Mouse (Mus musculus) gastrocnemius, postnatal 14 days (tissue): ENCODE results near the gene Mxra7. TPM values are rescaled to one million over a fixed set of nuclear protein-coding genes. Genes with fewer than 3 reads are reported as not detected.

Experiments
- DNase-seq: peaks from one replicate; pipeline ENCODE4 v3.0.0; 2021; ENCODE audit warnings: mixed read lengths
- intact Hi-C: fragments of 180-260 bp; cut with DNase I; formaldehyde crosslinking; loops from one replicate; pipeline ENCODE4 v1.15.1; 2025; ENCODE audit warnings: low total_unique reads
- total RNA-seq, 2 experiments: library from RNA; stranded (reverse); gene quantifications; 2 replicates each; pipeline ENCODE4 v1.2.3; 2021

Gene Mxra7
- total RNA-seq, 2 experiments from 2014 or later, result 23.1 to 29.6 TPM

- intact Hi-C loops, result loop anchor here (5.0 kb wide), 1 partner anchor 149 kb away; no protein-coding TSS in a partner anchor
- peak; percentile 52 for DNase-seq
Observed at GRCm38 (mm10) chr11:116806136-116807071, 21.4 kb downstream of the Mxra7 start.

- no peak for DNase-seq
- intact Hi-C loops, result no loop called here
Observed at GRCm38 (mm10) chr11:116802709-116803108, 25.1 kb downstream of the Mxra7 start.

- DNase-seq, result no peak
- intact Hi-C loops, result no loop called here
Observed at GRCm38 (mm10) chr11:116801106-116801505, 26.7 kb downstream of the Mxra7 start.

DNA sequence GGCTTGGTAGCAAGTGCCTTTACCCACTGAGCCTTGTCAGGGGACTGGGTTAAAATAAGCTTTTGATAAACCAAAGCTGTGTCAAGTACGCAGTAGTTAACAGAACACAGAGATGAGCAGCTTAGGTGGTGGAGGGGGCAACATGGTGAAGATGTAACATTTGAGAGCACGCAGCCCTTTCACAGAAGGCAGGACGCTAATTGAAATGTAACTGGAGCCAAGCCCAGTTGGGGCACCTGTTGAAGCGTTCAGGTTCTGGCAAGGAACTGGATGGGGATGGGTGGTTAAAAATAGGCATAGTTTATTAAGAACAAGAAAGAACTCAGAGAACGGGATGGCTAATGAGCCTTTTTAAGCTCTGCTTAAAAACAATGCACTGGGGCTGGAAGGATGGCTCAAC, 28.5 kb downstream of the Mxra7 start:
- intact Hi-C loops, result no loop called here
- DNase-seq, result peak; percentile 16

- DNase-seq, result no peak
- intact Hi-C loops, result no loop called here
Observed at GRCm38 (mm10) chr11:116784221-116784620, 43.6 kb downstream of the Mxra7 start.

- no peak for DNase-seq
- intact Hi-C loops, result no loop called here
Observed at GRCm38 (mm10) chr11:116782737-116783145, 45.1 kb downstream of the Mxra7 start.

GRCm38 (mm10) chr11:116775407-116775806, 52.4 kb downstream of the Mxra7 start, which contains the start of gene St6galnac1:
Gene St6galnac1, minus strand, starts transcription at chr11:116775507.
- intact Hi-C loops, result loop anchor here (2.0 kb wide), 1 partner anchor 29 kb away; no protein-coding TSS in a partner anchor
- DNase-seq, result no peak

- DNase-seq, result no peak
- intact Hi-C loops, result no loop called here
Observed at GRCm38 (mm10) chr11:116773205-116773604, 54.6 kb downstream of the Mxra7 start.

DNA sequence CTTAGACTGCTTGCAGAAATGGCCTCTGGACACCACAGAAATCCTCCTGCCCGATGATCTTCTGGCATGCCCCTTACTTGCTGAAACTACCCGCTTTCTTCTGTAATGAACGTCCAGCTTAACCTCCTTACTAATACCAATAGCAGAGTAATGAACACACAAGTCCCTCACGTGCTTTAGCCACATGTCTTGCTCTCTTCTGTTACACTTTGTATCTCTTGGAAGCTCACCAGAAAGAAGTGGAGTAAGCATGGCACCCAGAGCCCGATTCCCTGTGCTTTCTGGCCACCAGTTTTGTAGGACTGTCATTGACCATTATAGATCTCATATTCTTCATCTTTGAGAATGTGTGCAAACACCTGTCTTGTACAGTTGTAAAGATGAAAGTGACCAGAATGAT, 58.0 kb downstream of the Mxra7 start:
- no peak for DNase-seq
- intact Hi-C loops, result no loop called here

- no peak for DNase-seq
Observed at GRCm38 (mm10) chr11:116764946-116765345, 62.9 kb downstream of the Mxra7 start.

DNA sequence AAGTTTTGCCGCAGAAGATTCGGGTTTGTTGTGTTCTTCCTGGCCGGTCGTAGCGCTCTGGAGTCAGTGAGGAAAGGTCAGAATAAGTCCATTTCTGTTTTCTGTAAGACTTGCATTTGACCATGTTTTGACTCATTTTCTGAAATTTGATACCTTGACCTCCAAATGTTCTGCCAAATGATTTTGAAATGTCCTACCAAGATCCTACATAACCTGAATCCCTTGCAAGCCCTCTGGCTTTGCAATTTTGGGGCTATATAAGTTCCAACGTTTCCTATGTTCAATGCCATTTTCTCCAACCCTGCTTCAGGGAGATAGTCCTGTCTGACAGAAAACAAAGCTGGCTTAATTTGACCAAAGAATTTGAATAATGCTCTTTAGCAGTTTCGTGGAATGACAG, 63.5 kb downstream of the Mxra7 start:
- no peak for DNase-seq
- intact Hi-C loops, result no loop called here

More at GRCm38 (mm10) chr11:116764946-116765345, 62.9 kb downstream of the Mxra7 start:
- intact Hi-C loops, result no loop called here

DNA sequence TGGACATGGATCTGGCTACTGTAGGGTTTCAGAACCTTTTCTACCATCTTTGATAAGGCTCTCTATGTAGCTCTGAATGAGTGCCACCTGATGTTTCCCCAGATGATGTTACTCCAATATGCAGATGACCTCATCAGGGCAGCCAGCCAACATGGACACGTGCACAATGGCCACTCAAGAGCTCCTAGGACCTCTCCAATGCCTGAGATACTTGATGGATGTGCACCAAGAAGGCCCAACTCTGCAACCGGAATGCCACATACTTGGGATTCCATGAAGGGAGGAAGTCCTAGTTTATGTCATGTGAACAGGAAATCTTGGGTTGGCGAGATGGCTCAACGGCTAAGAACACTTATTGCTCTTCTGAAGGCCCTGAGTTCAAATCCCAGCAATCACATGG, 72.7 kb downstream of the Mxra7 start:
- intact Hi-C loops, result no loop called here
- no peak for DNase-seq

DNA sequence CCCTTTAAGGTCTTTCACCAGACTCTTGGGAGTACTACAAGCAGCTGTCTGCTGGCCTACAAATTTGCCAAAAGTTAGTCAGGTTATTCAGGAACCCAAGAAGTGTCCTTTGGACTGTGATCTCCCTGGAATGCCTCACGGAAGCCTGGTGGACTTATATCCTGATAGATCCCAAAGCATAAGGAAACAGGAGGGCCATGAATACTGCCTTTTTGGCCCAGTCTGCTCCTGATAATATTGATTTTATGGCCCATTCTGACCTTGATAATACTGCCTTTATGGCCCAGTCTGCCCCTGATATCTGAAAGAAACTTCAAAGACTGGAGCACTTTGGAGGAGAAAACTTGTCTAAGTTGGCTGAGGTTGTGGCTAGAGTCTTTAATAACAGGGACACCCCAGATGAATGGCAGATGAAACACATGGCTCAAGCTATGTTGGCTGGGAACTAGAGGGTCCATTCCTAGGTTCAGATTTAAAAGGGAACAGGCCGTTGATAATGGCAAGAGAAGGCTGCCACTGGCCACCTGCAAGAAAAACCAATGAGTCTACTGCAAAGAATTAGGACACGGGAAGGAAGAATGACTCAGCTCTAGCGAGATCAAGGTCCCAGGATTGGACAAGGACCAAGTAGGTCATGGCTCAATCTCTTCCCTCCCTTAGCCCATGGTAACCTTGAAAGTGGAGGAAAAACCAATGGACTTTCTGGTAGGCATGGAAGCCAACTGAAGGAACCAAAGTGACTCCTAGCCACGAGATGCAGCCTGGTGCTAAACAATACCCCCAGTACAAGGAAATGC, 74.0 kb downstream of the Mxra7 start:
- DNase-seq, result no peak
- intact Hi-C loops, result no loop called here

Other genes with a start within 250 kb of the Mxra7 start
- 10 to 100 TPM; 23.4 to 25.6 TPM for gene Ube2o, start 246.6 kb downstream of the Mxra7 start, total RNA-seq
- gene Aanat, start 241.6 kb downstream of the Mxra7 start, total RNA-seq, result not detected
- 1 to 10 TPM; 5.9 to 9.0 TPM for gene Rhbdf2, start 201.0 kb downstream of the Mxra7 start, total RNA-seq
- gene Prcd, start 174.5 kb downstream of the Mxra7 start, total RNA-seq, result under 1 TPM; 0.49 to 0.84 TPM
- 10 to 100 TPM; 16.8 to 22.8 TPM for gene Cygb, start 173.7 kb downstream of the Mxra7 start, total RNA-seq
- not detected for gene St6galnac1, start 52.5 kb downstream of the Mxra7 start, total RNA-seq
- gene Mettl23, start 15.2 kb upstream of the Mxra7 start, total RNA-seq, result 10 to 100 TPM; 24.1 to 24.7 TPM
- gene Jmjd6, start 15.4 kb upstream of the Mxra7 start, total RNA-seq, result 10 to 100 TPM; 19.5 to 21.4 TPM
- gene Mfsd11, start 24.4 kb upstream of the Mxra7 start, total RNA-seq, result 10 to 100 TPM; 22.3 to 27.2 TPM
- 10 to 100 TPM; 73.0 to 80.9 TPM for gene Srsf2, start 25.0 kb upstream of the Mxra7 start, total RNA-seq
- gene Mgat5b, start 90.8 kb upstream of the Mxra7 start, total RNA-seq, result under 1 TPM; 0.08 to 0.47 TPM